Mouse (Mus musculus) erythroblast, embryonic 14.5 days (primary cell): ENCODE results near the gene 4933428G20Rik.

Experiments
- GATA1 ChIP-seq: IDR thresholded peaks from 2 replicates; pipeline ENCODE4 v1.6.1; 2012; ENCODE audit warnings: low read length, inconsistent platforms, mixed read lengths
- TAL1 ChIP-seq: IDR thresholded peaks from 3 replicates; pipeline ENCODE4 v1.6.1; 2012; ENCODE audit warnings: low read length, inconsistent platforms, mixed read lengths

- TF ChIP-seq GATA1 (no peak), TAL1 (no peak)
Observed at GRCm38 (mm10) chr11:97499865-97500719, at the start of gene 4933428G20Rik.
